23 mouse cellular contexts compared by ENCODE assay signal in genomic region chr16:72700297-72700696, GRCm38 (mm10).
DNase-seq lines count a peak whose midpoint lies in the region; ATAC-seq and TF ChIP-seq lines count a peak whose summit lies in the region.
"Had no signal": no experiment of that assay in that cellular context is flagged by ENCODE, and none has a peak within 500 bp of the region (broad histone marks: within the 10 kb centered on the region; RNA-seq: fewer than 3 reads in every experiment).

No protein-coding gene starts in this region.

- H3K9me3 ChIP-seq in hindbrain, embryonic 10.5 days: no peaks in the 10 kb centered on the region
- no peaks in the 10 kb centered on the region for H3K9me3 ChIP-seq in hindbrain, embryonic 14.5 days (ENCODE audit: control insufficient read depth, low read length)
- H3K9me3 ChIP-seq in midbrain, embryonic 15.5 days: no peaks in the 10 kb centered on the region
- H3K9me3 ChIP-seq in midbrain, postnatal 0 days (ENCODE audit: low read length): no peaks in the 10 kb centered on the region
- H3K9me3 ChIP-seq: embryonic facial prominence, embryonic 12.5 days; forebrain, embryonic 15.5 days; heart, embryonic 15.5 days had no signal

- no peak for TF ChIP-seq CTCF in midbrain, postnatal 0 days (IDR thresholded peaks at IDR 0.05)

- H3K4me2 ChIP-seq in hindbrain, embryonic 14.5 days (replicated peaks): no peak overlapping the region
- H3K4me2 ChIP-seq in midbrain, embryonic 15.5 days: no peak overlapping the region
- H3K4me2 ChIP-seq in midbrain, postnatal 0 days (ENCODE audit: low read depth, low read length, poor library complexity, severe bottlenecking): no peak overlapping the region
- H3K4me2 ChIP-seq: embryonic facial prominence, embryonic 12.5 days; forebrain, embryonic 15.5 days; heart, embryonic 11.5 days; heart, embryonic 15.5 days had no signal

- DNase-seq in hindbrain, embryonic 10.5 days (ENCODE audit: low spot score): no peak
- DNase-seq in hindbrain, embryonic 14.5 days (ENCODE audit: low spot score): no peak
- DNase-seq in midbrain, postnatal 0 days (ENCODE audit: low spot score): no peak
- peak; percentile 53 for DNase-seq in ES-CJ7 (ENCODE audit: low read depth, low spot score)
- no peak for DNase-seq in kidney, adult 8-10 months
- DNase-seq: adrenal gland, postnatal 14 days; B cell, adult 2 months; cerebellum, adult 11-12 months; cerebellum, adult 9-10 months; cerebellum, postnatal 25 days; gastrocnemius, postnatal 14 days; heart, adult 2 months; heart, postnatal 14 days had no signal

- peak overlapping the region; percentile 56 for H3K27ac ChIP-seq in hindbrain, embryonic 10.5 days
- no peak overlapping the region for H3K27ac ChIP-seq in hindbrain, embryonic 14.5 days
- peak overlapping the region; percentile 67; the same call in 1 of the 2 replicates for H3K27ac ChIP-seq in midbrain, embryonic 15.5 days
- H3K27ac ChIP-seq in midbrain, postnatal 0 days (ENCODE audit: low read depth, low read length): no peak overlapping the region
- H3K27ac ChIP-seq: embryonic facial prominence, embryonic 12.5 days; heart, adult 2 months; heart, embryonic 15.5 days had no signal

- H3K4me1 ChIP-seq in hindbrain, embryonic 10.5 days (replicated peaks): peaks cover 60% of the 10 kb centered on the region
- peaks cover 11% of the 10 kb centered on the region for H3K4me1 ChIP-seq in hindbrain, embryonic 14.5 days (replicated peaks; ENCODE audit: control insufficient read depth, insufficient read depth, low read length)
- peaks cover 27% of the 10 kb centered on the region for H3K4me1 ChIP-seq in midbrain, embryonic 15.5 days
- H3K4me1 ChIP-seq in midbrain, postnatal 0 days (ENCODE audit: insufficient read depth, low read length): no peaks in the 10 kb centered on the region

- no peaks in the 10 kb centered on the region; the same call in 1 of the 2 replicates for H3K27me3 ChIP-seq in hindbrain, embryonic 10.5 days (ENCODE audit: insufficient read depth, poor library complexity, severe bottlenecking)
- no peaks in the 10 kb centered on the region for H3K27me3 ChIP-seq in hindbrain, embryonic 14.5 days (ENCODE audit: control insufficient read depth, insufficient read depth, low read length)
- H3K27me3 ChIP-seq in midbrain, embryonic 15.5 days (replicated peaks): no peaks in the 10 kb centered on the region
- H3K27me3 ChIP-seq in midbrain, postnatal 0 days (ENCODE audit: insufficient read depth, low read length): no peaks in the 10 kb centered on the region
- H3K27me3 ChIP-seq: embryonic facial prominence, embryonic 12.5 days; heart, embryonic 15.5 days had no signal

- no peak overlapping the region for H3K4me3 ChIP-seq in hindbrain, embryonic 10.5 days
- H3K4me3 ChIP-seq in hindbrain, embryonic 14.5 days (replicated peaks; ENCODE audit: low read length): no peak overlapping the region
- no peak overlapping the region for H3K4me3 ChIP-seq in midbrain, embryonic 15.5 days
- no peak overlapping the region for H3K4me3 ChIP-seq in midbrain, postnatal 0 days (ENCODE audit: low read depth, low read length)
- H3K4me3 ChIP-seq: embryonic facial prominence, embryonic 12.5 days; forebrain, embryonic 15.5 days; heart, adult 2 months; heart, embryonic 15.5 days had no signal

- H3K36me3 ChIP-seq in hindbrain, embryonic 10.5 days: no peaks in the 10 kb centered on the region
- no peaks in the 10 kb centered on the region for H3K36me3 ChIP-seq in hindbrain, embryonic 14.5 days (replicated peaks; ENCODE audit: control insufficient read depth, insufficient read depth)
- H3K36me3 ChIP-seq in midbrain, embryonic 15.5 days (replicated peaks): no peaks in the 10 kb centered on the region
- H3K36me3 ChIP-seq in midbrain, postnatal 0 days (ENCODE audit: insufficient read depth, low read length): no peaks in the 10 kb centered on the region
- H3K36me3 ChIP-seq: embryonic facial prominence, embryonic 12.5 days; forebrain, embryonic 15.5 days; G1E; heart, embryonic 15.5 days had no signal

- WGBS in hindbrain, embryonic 10.5 days: 73% methylated on average over 11 of the region's 11 CpGs
- WGBS in hindbrain, embryonic 14.5 days: 68% methylated on average over 11 of the region's 11 CpGs
- WGBS in midbrain, embryonic 15.5 days: 74% methylated on average over 11 of the region's 11 CpGs
- 75% methylated on average over 11 of the region's 11 CpGs for WGBS in midbrain, postnatal 0 days

- no peak for ATAC-seq in hindbrain, embryonic 14.5 days (ENCODE audit: low FRiP score)
- no peak for ATAC-seq in midbrain, embryonic 15.5 days (replicated peaks)
- ATAC-seq in midbrain, postnatal 0 days (ENCODE audit: low FRiP score): no peak
- ATAC-seq in inflammation-experienced regulatory T-cells, adult 6 months: no peak
- ATAC-seq: activated CD4-positive, CD25-positive, alpha-beta regulatory T cell, adult 4 months; CD4-positive, CD25-positive, alpha-beta regulatory T cell, adult 4 months; intestine, postnatal 0 days had no signal

- no peak overlapping the region for H3K9ac ChIP-seq in hindbrain, embryonic 14.5 days
- H3K9ac ChIP-seq in midbrain, embryonic 15.5 days: no peak overlapping the region
- H3K9ac ChIP-seq in midbrain, postnatal 0 days (replicated peaks; ENCODE audit: low read length, poor library complexity, severe bottlenecking): no peak overlapping the region
- H3K9ac ChIP-seq: embryonic facial prominence, embryonic 12.5 days; forebrain, embryonic 15.5 days; heart, embryonic 15.5 days had no signal

Comparison
In these comparisons a context has a peak if more than half of its experiments do, and no peak if none do; other contexts are left out.
1. H3K27ac ChIP-seq: peak in hindbrain, embryonic 10.5 days (single experiment) and midbrain, embryonic 15.5 days (single experiment); none in hindbrain, embryonic 14.5 days (single experiment) and midbrain, postnatal 0 days (single experiment).